Comparison of ENCODE assay signal across 8 mouse cellular contexts in the genomic region with DNA sequence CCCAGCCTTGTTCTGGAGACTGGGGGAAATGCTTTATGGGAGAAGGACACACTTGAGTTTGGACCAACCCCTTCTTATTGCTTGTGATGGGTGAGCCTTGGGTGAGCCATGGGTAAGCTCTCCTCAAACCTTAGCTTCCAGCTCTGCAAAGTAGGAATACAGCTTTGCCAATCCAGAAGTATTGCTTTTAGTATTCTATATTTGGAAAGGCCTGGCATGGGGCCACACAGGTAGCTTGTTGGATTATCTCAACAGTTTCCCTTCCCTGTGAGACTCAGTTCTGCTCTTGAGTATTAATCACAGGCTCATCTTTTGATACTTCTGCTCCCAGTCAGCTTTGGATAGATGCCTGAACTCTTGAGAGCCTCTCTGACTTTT. TPM values are rescaled to one million over a fixed set of nuclear protein-coding genes. Genes with fewer than 3 reads are reported as not detected.
DNase-seq lines count a peak whose midpoint lies in the region; ATAC-seq and TF ChIP-seq lines count a peak whose summit lies in the region.

No protein-coding gene starts in this region.

- no peak overlapping the region for H3K27ac ChIP-seq in kidney, postnatal 0 days
- no peak overlapping the region for H3K27ac ChIP-seq in embryonic facial prominence, embryonic 14.5 days (replicated peaks; ENCODE audit: low read depth, low read length)
- no peak overlapping the region for H3K27ac ChIP-seq in hindbrain, postnatal 0 days
- no peak overlapping the region for H3K27ac ChIP-seq in midbrain, embryonic 15.5 days

- H3K36me3 ChIP-seq in kidney, postnatal 0 days (ENCODE audit: insufficient read depth, low read length): no peaks in the 10 kb centered on the region
- no peaks in the 10 kb centered on the region for H3K36me3 ChIP-seq in embryonic facial prominence, embryonic 14.5 days (ENCODE audit: control insufficient read depth, insufficient read depth, low read length)
- no peaks in the 10 kb centered on the region for H3K36me3 ChIP-seq in hindbrain, postnatal 0 days (ENCODE audit: insufficient read depth, low read length)
- H3K36me3 ChIP-seq in midbrain, embryonic 15.5 days (replicated peaks): no peaks in the 10 kb centered on the region

- ATAC-seq in kidney, postnatal 0 days (replicated peaks; ENCODE audit: low FRiP score, low read depth): no peak
- no peak for ATAC-seq in embryonic facial prominence, embryonic 14.5 days (ENCODE audit: low read depth)
- ATAC-seq in hindbrain, postnatal 0 days: no peak
- ATAC-seq in midbrain, embryonic 15.5 days (replicated peaks): no peak

- TF ChIP-seq CTCF in kidney, postnatal 0 days (IDR thresholded peaks at IDR 0.05; ENCODE audit: low read depth): no peak
- no peak for TF ChIP-seq CTCF in hindbrain, postnatal 0 days (IDR thresholded peaks at IDR 0.05; ENCODE audit: low read depth)

- H3K4me1 ChIP-seq in kidney, postnatal 0 days (replicated peaks; ENCODE audit: insufficient read depth, low read length): peaks cover 17% of the 10 kb centered on the region; the same call in 1 of the 2 replicates
- H3K4me1 ChIP-seq in embryonic facial prominence, embryonic 14.5 days (ENCODE audit: control insufficient read depth, insufficient read depth, low read length): peaks cover 22% of the 10 kb centered on the region
- H3K4me1 ChIP-seq in hindbrain, postnatal 0 days (ENCODE audit: insufficient read depth, low read length): peaks cover 26% of the 10 kb centered on the region
- peaks cover 47% of the 10 kb centered on the region for H3K4me1 ChIP-seq in midbrain, embryonic 15.5 days

- peak overlapping the region; percentile 90 for H3K9ac ChIP-seq in kidney, postnatal 0 days (ENCODE audit: low read depth, low read length)
- peak overlapping the region; percentile 91 for H3K9ac ChIP-seq in embryonic facial prominence, embryonic 14.5 days (ENCODE audit: low read depth, low read length)
- H3K9ac ChIP-seq in hindbrain, postnatal 0 days (replicated peaks; ENCODE audit: low read length): peak overlapping the region; percentile 63
- H3K9ac ChIP-seq in midbrain, embryonic 15.5 days: peak overlapping the region; percentile 93; the same call in 1 of the 2 replicates

- no peak for DNase-seq in kidney, postnatal 0 days (ENCODE audit: low spot score)
- DNase-seq in kidney, adult 8-10 months: no peak
- no peak for DNase-seq in embryonic facial prominence, embryonic 14.5 days (ENCODE audit: low spot score)
- no peak for DNase-seq in hindbrain, postnatal 0 days (ENCODE audit: low spot score)
- DNase-seq in adrenal gland, postnatal 10 days: no peak
- DNase-seq in embryo, embryonic 11 days: no peak
- DNase-seq in layer of hippocampus, adult 18-20 months (ENCODE audit: low spot score in 2 of 2): no peak

- peak overlapping the region; percentile 83 for H3K4me3 ChIP-seq in kidney, postnatal 0 days (replicated peaks; ENCODE audit: low read depth, low read length)
- H3K4me3 ChIP-seq in embryonic facial prominence, embryonic 14.5 days (ENCODE audit: low read depth, low read length): peak overlapping the region; percentile 91
- H3K4me3 ChIP-seq in hindbrain, postnatal 0 days (ENCODE audit: low read length): peak overlapping the region; percentile 73
- peak overlapping the region; percentile 87 for H3K4me3 ChIP-seq in midbrain, embryonic 15.5 days

- no peaks in the 10 kb centered on the region for H3K9me3 ChIP-seq in kidney, postnatal 0 days (replicated peaks; ENCODE audit: low read length)
- no peaks in the 10 kb centered on the region for H3K9me3 ChIP-seq in embryonic facial prominence, embryonic 14.5 days (ENCODE audit: control insufficient read depth, low read length)
- H3K9me3 ChIP-seq in hindbrain, postnatal 0 days (ENCODE audit: low read length): no peaks in the 10 kb centered on the region
- no peaks in the 10 kb centered on the region for H3K9me3 ChIP-seq in midbrain, embryonic 15.5 days

- H3K4me2 ChIP-seq in kidney, postnatal 0 days (ENCODE audit: low read length): peak overlapping the region; percentile 86
- H3K4me2 ChIP-seq in embryonic facial prominence, embryonic 14.5 days (ENCODE audit: low read depth, low read length): peak overlapping the region; percentile 74
- peak overlapping the region; percentile 91 for H3K4me2 ChIP-seq in hindbrain, postnatal 0 days (ENCODE audit: low read depth, low read length)
- peak overlapping the region; percentile 82 for H3K4me2 ChIP-seq in midbrain, embryonic 15.5 days

- H3K27me3 ChIP-seq in kidney, postnatal 0 days (ENCODE audit: insufficient read depth, low read length): no peaks in the 10 kb centered on the region
- H3K27me3 ChIP-seq in embryonic facial prominence, embryonic 14.5 days (replicated peaks; ENCODE audit: control insufficient read depth, insufficient read depth, low read length): no peaks in the 10 kb centered on the region
- H3K27me3 ChIP-seq in hindbrain, postnatal 0 days (ENCODE audit: insufficient read depth, low read length): no peaks in the 10 kb centered on the region
- no peaks in the 10 kb centered on the region for H3K27me3 ChIP-seq in midbrain, embryonic 15.5 days (replicated peaks)

RNA-seq across cellular contexts. Expression of a gene that starts 1.3 kb away (rescaled TPM):
- polyA plus RNA-seq in kidney, postnatal 0 days (2015; fragmentation: Nextera tagmentation; extraction: Ambion mirVana): 23.1 and 23.4 TPM in 2 replicates
- 35.9 and 37.1 TPM in 2 replicates for polyA plus RNA-seq in embryonic facial prominence, embryonic 14.5 days (2014; fragmentation: Nextera tagmentation; extraction: Ambion mirVana)
- total RNA-seq in hindbrain, postnatal 0 days (2014; rRNA removed): 48.2 and 51.2 TPM in 2 replicates
- polyA plus RNA-seq in hindbrain, postnatal 0 days (2015; fragmentation: Nextera tagmentation; extraction: Ambion mirVana): 23.3 and 25.1 TPM in 2 replicates
- 28.3 and 29.2 TPM in 2 replicates for polyA plus RNA-seq in midbrain, embryonic 15.5 days (2015; fragmentation: Nextera tagmentation; extraction: Ambion mirVana)
- total RNA-seq in adrenal gland, postnatal 10 days (2021): 10 to 100 TPM; 31.0 to 31.6 TPM
- total RNA-seq in layer of hippocampus, adult 18-20 months (2021): 10 to 100 TPM; 53.4 to 54.2 TPM

RNA-seq across cellular contexts. Expression of a gene that starts 22.6 kb away (rescaled TPM):
- polyA plus RNA-seq in kidney, postnatal 0 days (2015; fragmentation: Nextera tagmentation; extraction: Ambion mirVana): 0.97 and 1.0 TPM in 2 replicates
- 0.51 and 0.58 TPM in 2 replicates for polyA plus RNA-seq in embryonic facial prominence, embryonic 14.5 days (2014; fragmentation: Nextera tagmentation; extraction: Ambion mirVana)
- 6.3 and 8.4 TPM in 2 replicates for total RNA-seq in hindbrain, postnatal 0 days (2014; rRNA removed)
- polyA plus RNA-seq in hindbrain, postnatal 0 days (2015; fragmentation: Nextera tagmentation; extraction: Ambion mirVana): 1.6 TPM in 2 replicates
- polyA plus RNA-seq in midbrain, embryonic 15.5 days (2015; fragmentation: Nextera tagmentation; extraction: Ambion mirVana): 3.1 TPM in 2 replicates
- 1 to 10 TPM; 3.7 to 3.8 TPM for total RNA-seq in adrenal gland, postnatal 10 days (2021)
- total RNA-seq in layer of hippocampus, adult 18-20 months (2021): 1 to 10 TPM; 6.1 to 6.5 TPM
